Mouse (Mus musculus): ENCODE measurements around the gene Rcor3.

The Rcor3 gene

GRCm38 (mm10) chr1:192137926-192138910, at the start of gene Rcor3:
Gene Rcor3 (minus strand): TSS chr1:192138062.
- peak; percentile 72 for DNase-seq (ENCODE audit: low read depth, low spot score)

GRCm38 (mm10) chr1:192181696-192182257, 43.9 kb upstream of the Rcor3 start:
- no peak for DNase-seq (ENCODE audit: low read depth, low spot score)

GRCm38 (mm10) chr1:192179877-192180276, 42.0 kb upstream of the Rcor3 start:
- DNase-seq (ENCODE audit: low read depth, low spot score), result no peak

- DNase-seq (ENCODE audit: low read depth, low spot score), result no peak
These were observed 33.6 kb upstream of the Rcor3 start for GRCm38 (mm10) chr1:192171477-192171876.

GRCm38 (mm10) chr1:192151179-192151578, 13.3 kb upstream of the Rcor3 start:
- DNase-seq (ENCODE audit: low read depth, low spot score), result no peak

- DNase-seq (ENCODE audit: low read depth, low spot score), result no peak
These were observed 2.5 kb upstream of the Rcor3 start for GRCm38 (mm10) chr1:192140313-192140712.

- DNase-seq (ENCODE audit: low read depth, low spot score), result peak; percentile 14
These were observed 454 bp downstream of the Rcor3 start for GRCm38 (mm10) chr1:192137291-192137925.

GRCm38 (mm10) chr1:192136561-192137290, 1.1 kb downstream of the Rcor3 start:
- DNase-seq (ENCODE audit: low read depth, low spot score), result peak; percentile 66

- DNase-seq (ENCODE audit: low read depth, low spot score), result no peak
These were observed 7.7 kb downstream of the Rcor3 start for GRCm38 (mm10) chr1:192130202-192130601.

- no peak for DNase-seq (ENCODE audit: low read depth, low spot score)
These were observed 9.5 kb downstream of the Rcor3 start for GRCm38 (mm10) chr1:192128343-192128742.

GRCm38 (mm10) chr1:192125761-192126160, 12.1 kb downstream of the Rcor3 start:
- DNase-seq (ENCODE audit: low read depth, low spot score), result no peak

GRCm38 (mm10) chr1:192116262-192116661, 21.6 kb downstream of the Rcor3 start:
- DNase-seq (ENCODE audit: low read depth, low spot score), result no peak

GRCm38 (mm10) chr1:192115378-192115777, 22.5 kb downstream of the Rcor3 start:
- DNase-seq (ENCODE audit: low read depth, low spot score), result no peak

- DNase-seq (ENCODE audit: low read depth, low spot score), result no peak
These were observed 28.7 kb downstream of the Rcor3 start for GRCm38 (mm10) chr1:192109169-192109568.

- no peak for DNase-seq (ENCODE audit: low read depth, low spot score)
These were observed 30.5 kb downstream of the Rcor3 start for GRCm38 (mm10) chr1:192107352-192107751.

GRCm38 (mm10) chr1:192105902-192106389, 31.9 kb downstream of the Rcor3 start:
- no peak for DNase-seq (ENCODE audit: low read depth, low spot score)

- DNase-seq (ENCODE audit: low read depth, low spot score), result no peak
These were observed 33.8 kb downstream of the Rcor3 start for GRCm38 (mm10) chr1:192104021-192104420.

- DNase-seq (ENCODE audit: low read depth, low spot score), result no peak
These were observed 34.7 kb downstream of the Rcor3 start for GRCm38 (mm10) chr1:192103176-192103575.

- DNase-seq (ENCODE audit: low read depth, low spot score), result no peak
These were observed 36.5 kb downstream of the Rcor3 start for GRCm38 (mm10) chr1:192101359-192101758.

GRCm38 (mm10) chr1:192100742-192101141, 37.1 kb downstream of the Rcor3 start:
- DNase-seq (ENCODE audit: low read depth, low spot score), result no peak

- DNase-seq (ENCODE audit: low read depth, low spot score), result no peak
These were observed 42.2 kb downstream of the Rcor3 start for GRCm38 (mm10) chr1:192095626-192096025.
